Mouse (Mus musculus) retina, adult 2 months (tissue): ENCODE data around the gene Csrp3.

ENCODE experiments used
- DNase-seq: peaks from one replicate; pipeline ENCODE4 v3.0.0-alpha.2; 2012; ENCODE audit warnings: low read depth, low spot score

Gene Csrp3

GRCm38 (mm10) chr7:48867576-48867975 is 19.7 kb upstream of the Csrp3 start:
- DNase-seq: no peak

GRCm38 (mm10) chr7:48864671-48865458 is 17.0 kb upstream of the Csrp3 start:
- DNase-seq: no peak

GRCm38 (mm10) chr7:48864199-48864598 is 16.4 kb upstream of the Csrp3 start:
- DNase-seq: no peak

- no peak for DNase-seq
These were observed 14.0 kb upstream of the Csrp3 start for GRCm38 (mm10) chr7:48861796-48862195.

- no peak for DNase-seq
These were observed 13.1 kb upstream of the Csrp3 start for GRCm38 (mm10) chr7:48860948-48861347.

GRCm38 (mm10) chr7:48859362-48859761 is 11.5 kb upstream of the Csrp3 start:
- no peak for DNase-seq

GRCm38 (mm10) chr7:48858257-48858656 is 10.4 kb upstream of the Csrp3 start:
- no peak for DNase-seq

GRCm38 (mm10) chr7:48855461-48855860 is 7.6 kb upstream of the Csrp3 start:
- DNase-seq: no peak

- DNase-seq: no peak
These were observed 5.7 kb upstream of the Csrp3 start for GRCm38 (mm10) chr7:48853496-48853895.

- DNase-seq: no peak
These were observed 3.8 kb upstream of the Csrp3 start for GRCm38 (mm10) chr7:48851529-48852104.

GRCm38 (mm10) chr7:48846755-48847154 is 1.1 kb downstream of the Csrp3 start:
- no peak for DNase-seq

GRCm38 (mm10) chr7:48845213-48845973 is 2.4 kb downstream of the Csrp3 start:
- no peak for DNase-seq

GRCm38 (mm10) chr7:48843541-48843940 is 4.3 kb downstream of the Csrp3 start:
- no peak for DNase-seq

GRCm38 (mm10) chr7:48842353-48842752 is 5.5 kb downstream of the Csrp3 start:
- DNase-seq: no peak

GRCm38 (mm10) chr7:48841538-48841937 is 6.3 kb downstream of the Csrp3 start:
- DNase-seq: no peak

- DNase-seq: peak; percentile 20
These were observed 7.3 kb downstream of the Csrp3 start for GRCm38 (mm10) chr7:48840545-48840944.

GRCm38 (mm10) chr7:48838434-48838833 is 9.4 kb downstream of the Csrp3 start:
- DNase-seq: no peak

- DNase-seq: no peak
These were observed 10.9 kb downstream of the Csrp3 start for GRCm38 (mm10) chr7:48836949-48837348.

- DNase-seq: no peak
These were observed 12.7 kb downstream of the Csrp3 start for GRCm38 (mm10) chr7:48834989-48835626.

- DNase-seq: no peak
These were observed 13.4 kb downstream of the Csrp3 start for GRCm38 (mm10) chr7:48834371-48834970.

- no peak for DNase-seq
These were observed 15.1 kb downstream of the Csrp3 start for GRCm38 (mm10) chr7:48832735-48833134.

GRCm38 (mm10) chr7:48830395-48830794 is 17.4 kb downstream of the Csrp3 start:
- DNase-seq: no peak
